Mouse (Mus musculus) liver, embryonic 11.5 days (tissue): ENCODE data around the gene C1qtnf6. TPM values are rescaled to one million over a fixed set of nuclear protein-coding genes. Genes with fewer than 3 reads are reported as not detected.

Experiments
- ATAC-seq: fragments of 200-750 bp; cut with Nextera tagmentation; replicated peaks from 2 replicates; pipeline ENCODE4 v1.8.0; 2017; ENCODE audit warnings: moderate number of reproducible peaks, mild to moderate bottlenecking, moderate TSS enrichment, moderate library complexity; ENCODE audit not compliant: low FRiP score
- DNase-seq: peaks from one replicate; pipeline ENCODE4 v3.0.0-alpha.2; 2017; ENCODE audit warnings: low spot score
- H3K27ac ChIP-seq: fragments of 300-500 bp; sonication (generic); 2 replicates; pipeline ENCODE4 v1.5.1; 2014; ENCODE audit warnings: mild to moderate bottlenecking, low read depth, low read length, control low read depth
- H3K27me3 ChIP-seq: fragments of 300-500 bp; sonication (generic); replicated peaks from 2 replicates; pipeline ENCODE4 v1.6.1; 2014; ENCODE audit warnings: low read length, mixed read lengths; ENCODE audit not compliant: control insufficient read depth, insufficient read depth
- H3K36me3 ChIP-seq: fragments of 300-500 bp; sonication (generic); 2 replicates; pipeline ENCODE4 v1.6.1; 2014; ENCODE audit warnings: mild to moderate bottlenecking, low read length, moderate library complexity, mixed read lengths; ENCODE audit not compliant: control insufficient read depth, insufficient read depth
- H3K4me1 ChIP-seq: fragments of 300-500 bp; sonication (generic); replicated peaks from 2 replicates; pipeline ENCODE4 v1.6.1; 2014; ENCODE audit warnings: low read length, mixed read lengths; ENCODE audit not compliant: control insufficient read depth, insufficient read depth
- H3K4me2 ChIP-seq: fragments of 300-500 bp; sonication (generic); 2 replicates; pipeline ENCODE4 v1.6.1; 2014; ENCODE audit warnings: mild to moderate bottlenecking, control low read depth, moderate library complexity
- H3K4me3 ChIP-seq: fragments of 300-500 bp; sonication (generic); 2 replicates; pipeline ENCODE4 v1.5.1; 2014; ENCODE audit warnings: low read depth, low read length, control low read depth
- H3K9ac ChIP-seq: fragments of 300-500 bp; sonication (generic); 2 replicates; pipeline ENCODE4 v1.6.1; 2014; ENCODE audit warnings: low read depth, low read length, control low read depth
- H3K9me3 ChIP-seq: fragments of 300-500 bp; sonication (generic); 2 replicates; pipeline ENCODE4 v1.6.1; 2016; ENCODE audit warnings: low read length, inconsistent platforms, mixed read lengths; ENCODE audit not compliant: control insufficient read depth
- WGBS: fragments of 180-500 bp; shearing (Covaris S2); extraction: QIAGEN DNeasy Blood & Tissue Kit; methylation state at CpG from one replicate; pipeline ENCODE4 v1.1.7; 2014; 5-methylcytosine and 5-hydroxymethylcytosine counted together
- polyA plus RNA-seq: library from polyadenylated mRNA; unstranded; fragments of >200 nt; fragmentation: Nextera tagmentation; extraction: Ambion mirVana; gene quantifications from 2 replicates; pipeline ENCODE4 v1.2.1, GENCODE M21; 2014

C1qtnf6 gene
- polyA plus RNA-seq, 1 experiment from 2014 or later, result 14.0 TPM

GRCm38 (mm10) chr15:78476878-78477277 lies 54.3 kb downstream of the C1qtnf6 start:
- ATAC-seq, result no peak

GRCm38 (mm10) chr15:78475604-78476031 lies 55.6 kb downstream of the C1qtnf6 start:
- H3K27me3 ChIP-seq, result 0 out of 2 replicates have a peak, but pooled peaks cover 3% of the 10 kb centered on the region
- peaks cover 4% of the 10 kb centered on the region for H3K4me1 ChIP-seq
- WGBS, result 55% methylated on average over 3 of the region's 3 CpGs

More at GRCm38 (mm10) chr15:78476878-78477277, 54.3 kb downstream of the C1qtnf6 start:
- H3K4me1 ChIP-seq, result peaks cover 5% of the 10 kb centered on the region
- DNase-seq, result no peak
- no peaks in the 10 kb centered on the region for H3K36me3 ChIP-seq
- H3K9me3 ChIP-seq, result no peaks in the 10 kb centered on the region
- H3K9ac ChIP-seq, result no peak overlapping the region
- 0 out of 2 replicates have a peak, but pooled peaks cover 3% of the 10 kb centered on the region for H3K27me3 ChIP-seq
- no peak overlapping the region for H3K27ac ChIP-seq
- H3K4me2 ChIP-seq, result no peak overlapping the region
- no peak overlapping the region for H3K4me3 ChIP-seq
- 67% methylated on average over 1 of the region's 1 CpGs for WGBS

GRCm38 (mm10) chr15:78473442-78473841 lies 57.8 kb downstream of the C1qtnf6 start:
- no peak for ATAC-seq
- Histone ChIP-seq H3K4me2 (no peak overlapping the region), H3K9ac (no peak overlapping the region), H3K27ac (no peak overlapping the region), H3K9me3 (no peaks in the 10 kb centered on the region), H3K36me3 (no peaks in the 10 kb centered on the region), H3K4me1 (peaks cover 4% of the 10 kb centered on the region), H3K4me3 (no peak overlapping the region), H3K27me3 (0 out of 2 replicates have a peak, but pooled peaks cover 3% of the 10 kb centered on the region)
- no peak for DNase-seq
- 78% methylated on average over 6 of the region's 6 CpGs for WGBS

More at GRCm38 (mm10) chr15:78475604-78476031, 55.6 kb downstream of the C1qtnf6 start:
- Histone ChIP-seq H3K4me3 (no peak overlapping the region), H3K9ac (no peak overlapping the region), H3K36me3 (no peaks in the 10 kb centered on the region), H3K4me2 (no peak overlapping the region), H3K9me3 (no peaks in the 10 kb centered on the region), H3K27ac (no peak overlapping the region)
- ATAC-seq, result no peak
- no peak for DNase-seq

Other genes starting within 250 kb of the C1qtnf6 start
- 1.5 and 1.8 TPM in 2 replicates for gene Csf2rb2, start 225.7 kb downstream of the C1qtnf6 start, polyA plus RNA-seq
- 7.7 and 9.5 TPM in 2 replicates for gene Csf2rb, start 205.7 kb downstream of the C1qtnf6 start, polyA plus RNA-seq
- gene Tex33, start 135.5 kb downstream of the C1qtnf6 start, polyA plus RNA-seq, result not detected in 2 replicates
- 95.3 and 98.9 TPM in 2 replicates for gene Tst, start 125.5 kb downstream of the C1qtnf6 start, polyA plus RNA-seq
- gene Mpst, start 125.0 kb downstream of the C1qtnf6 start, polyA plus RNA-seq, result 5.1 TPM in 2 replicates
- gene Kctd17, start 102.9 kb downstream of the C1qtnf6 start, polyA plus RNA-seq, result 17.1 and 19.2 TPM in 2 replicates
- 7.0 and 7.9 TPM in 2 replicates for gene Tmprss6, start 62.8 kb downstream of the C1qtnf6 start, polyA plus RNA-seq
- gene Il2rb, start 36.1 kb downstream of the C1qtnf6 start, polyA plus RNA-seq, result 0.07 and 0.31 TPM in 2 replicates
- not detected in 2 replicates for gene Sstr3, start 13.3 kb upstream of the C1qtnf6 start, polyA plus RNA-seq
- gene Rac2, start 41.4 kb upstream of the C1qtnf6 start, polyA plus RNA-seq, result 124 and 126 TPM in 2 replicates
- 7.8 and 9.5 TPM in 2 replicates for gene Cyth4, start 65.6 kb upstream of the C1qtnf6 start, polyA plus RNA-seq
- gene Elfn2, start 187.4 kb upstream of the C1qtnf6 start, polyA plus RNA-seq, result not detected in 2 replicates
- gene Mfng, start 242.1 kb upstream of the C1qtnf6 start, polyA plus RNA-seq, result 12.4 and 19.2 TPM in 2 replicates